Mouse (Mus musculus): ENCODE measurements at regions not wholly inside any gene's neighbourhood (a gene's known extent, or its start where the extent isn't known, plus 50 kb on each side); places are given as distances from the start of the nearest gene placed in this dataset.

GRCm38 (mm10) chr3:125271215-125271614 is 132.7 kb upstream of the Ndst4 start:
- no peaks in the 10 kb centered on the region for H3K79me3 ChIP-seq (ENCODE audit: low read depth)
- no peak for TF ChIP-seq FOSL1 (IDR thresholded peaks at IDR 0.05; ENCODE audit: insufficient read depth, low read length, poor library complexity, severe bottlenecking)
- no peak overlapping the region for H3K4me3 ChIP-seq (ENCODE audit: insufficient read depth, poor library complexity, severe bottlenecking)
- no peaks in the 10 kb centered on the region for H3K79me2 ChIP-seq (ENCODE audit: control insufficient read depth, insufficient read depth)
- H3K36me3 ChIP-seq (ENCODE audit: control insufficient read depth, insufficient read depth) = no peaks in the 10 kb centered on the region
- no peak overlapping the region for H3ac ChIP-seq (ENCODE audit: control insufficient read depth, insufficient read length, low read depth)
- no peaks in the 10 kb centered on the region for H3K27me3 ChIP-seq (ENCODE audit: control insufficient read depth, insufficient read depth, insufficient read length)

- H3K36me3 ChIP-seq (ENCODE audit: control insufficient read depth, insufficient read depth) = no peaks in the 10 kb centered on the region
- TF ChIP-seq CTCF (IDR thresholded peaks at IDR 0.05; ENCODE audit: control insufficient read depth, insufficient read depth, insufficient read length) (no peak), FOSL1 (IDR thresholded peaks at IDR 0.05; ENCODE audit: insufficient read depth, low read length, poor library complexity, severe bottlenecking) (no peak), MAX (IDR thresholded peaks at IDR 0.05) (no peak), USF1 (IDR thresholded peaks at IDR 0.05; ENCODE audit: low read depth) (no peak), MYOD1 (IDR thresholded peaks at IDR 0.05; ENCODE audit: control insufficient read depth, insufficient read length, low read depth) (no peak)
Observed at GRCm38 (mm10) chr3:125278605-125279004, 125.3 kb upstream of the Ndst4 start.

GRCm38 (mm10) chr3:125279007-125279406 is 124.9 kb upstream of the Ndst4 start:
- H3K36me3 ChIP-seq (ENCODE audit: control insufficient read depth, insufficient read depth) = no peaks in the 10 kb centered on the region
- H3K4me3 ChIP-seq (ENCODE audit: insufficient read depth, poor library complexity, severe bottlenecking) = no peak overlapping the region
- no peaks in the 10 kb centered on the region for H3K79me2 ChIP-seq (ENCODE audit: control insufficient read depth, insufficient read depth)
- H3ac ChIP-seq (ENCODE audit: control insufficient read depth, insufficient read length, low read depth) = no peak overlapping the region
- TF ChIP-seq CTCF (IDR thresholded peaks at IDR 0.05; ENCODE audit: control insufficient read depth, insufficient read depth, insufficient read length) (no peak), MAX (IDR thresholded peaks at IDR 0.05) (no peak), CEBPB (IDR thresholded peaks at IDR 0.05; ENCODE audit: low read depth) (no peak), FOSL1 (IDR thresholded peaks at IDR 0.05; ENCODE audit: insufficient read depth, low read length, poor library complexity, severe bottlenecking) (no peak), MYOD1 (IDR thresholded peaks at IDR 0.05; ENCODE audit: control insufficient read depth, insufficient read length, low read depth) (no peak), MYOG (IDR thresholded peaks at IDR 0.05; ENCODE audit: control insufficient read depth, extremely low read depth, insufficient read length) (no peak), USF1 (IDR thresholded peaks at IDR 0.05; ENCODE audit: low read depth) (no peak)
- H3K79me3 ChIP-seq (ENCODE audit: low read depth) = no peaks in the 10 kb centered on the region
- no peaks in the 10 kb centered on the region for H3K27me3 ChIP-seq (ENCODE audit: control insufficient read depth, insufficient read depth, insufficient read length)

More at GRCm38 (mm10) chr3:125278605-125279004, 125.3 kb upstream of the Ndst4 start:
- no peaks in the 10 kb centered on the region for H3K79me2 ChIP-seq (ENCODE audit: control insufficient read depth, insufficient read depth)
- H3K4me3 ChIP-seq (ENCODE audit: insufficient read depth, poor library complexity, severe bottlenecking) = no peak overlapping the region
- H3K79me3 ChIP-seq (ENCODE audit: low read depth) = no peaks in the 10 kb centered on the region
- no peaks in the 10 kb centered on the region for H3K27me3 ChIP-seq (ENCODE audit: control insufficient read depth, insufficient read depth, insufficient read length)
- no peak overlapping the region for H3ac ChIP-seq (ENCODE audit: control insufficient read depth, insufficient read length, low read depth)

- no peak overlapping the region for H3ac ChIP-seq (ENCODE audit: control insufficient read depth, insufficient read length, low read depth)
- H3K79me2 ChIP-seq (ENCODE audit: control insufficient read depth, insufficient read depth) = no peaks in the 10 kb centered on the region
- no peaks in the 10 kb centered on the region for H3K79me3 ChIP-seq (ENCODE audit: low read depth)
- H3K27me3 ChIP-seq (ENCODE audit: control insufficient read depth, insufficient read depth, insufficient read length) = no peaks in the 10 kb centered on the region
- TF ChIP-seq MYOD1 (IDR thresholded peaks at IDR 0.05; ENCODE audit: control insufficient read depth, insufficient read length, low read depth) (no peak), USF1 (IDR thresholded peaks at IDR 0.05; ENCODE audit: low read depth) (no peak), MAX (IDR thresholded peaks at IDR 0.05) (no peak), CEBPB (IDR thresholded peaks at IDR 0.05; ENCODE audit: low read depth) (no peak), CTCF (IDR thresholded peaks at IDR 0.05; ENCODE audit: control insufficient read depth, insufficient read depth, insufficient read length) (no peak), FOSL1 (IDR thresholded peaks at IDR 0.05; ENCODE audit: insufficient read depth, low read length, poor library complexity, severe bottlenecking) (no peak), MYOG (IDR thresholded peaks at IDR 0.05; ENCODE audit: control insufficient read depth, extremely low read depth, insufficient read length) (no peak)
- H3K36me3 ChIP-seq (ENCODE audit: control insufficient read depth, insufficient read depth) = no peaks in the 10 kb centered on the region
- H3K4me3 ChIP-seq (ENCODE audit: insufficient read depth, poor library complexity, severe bottlenecking) = no peak overlapping the region
Observed at GRCm38 (mm10) chr3:125279610-125280009, 124.3 kb upstream of the Ndst4 start.

GRCm38 (mm10) chr3:125288598-125288997 is 115.3 kb upstream of the Ndst4 start:
- no peaks in the 10 kb centered on the region for H3K79me2 ChIP-seq (ENCODE audit: control insufficient read depth, insufficient read depth)
- no peaks in the 10 kb centered on the region for H3K79me3 ChIP-seq (ENCODE audit: low read depth)
- H3K27me3 ChIP-seq (ENCODE audit: control insufficient read depth, insufficient read depth, insufficient read length) = no peaks in the 10 kb centered on the region
- H3K36me3 ChIP-seq (ENCODE audit: control insufficient read depth, insufficient read depth) = no peaks in the 10 kb centered on the region
- TF ChIP-seq CEBPB (IDR thresholded peaks at IDR 0.05; ENCODE audit: low read depth) (no peak), MYOD1 (IDR thresholded peaks at IDR 0.05; ENCODE audit: control insufficient read depth, insufficient read length, low read depth) (no peak), USF1 (IDR thresholded peaks at IDR 0.05; ENCODE audit: low read depth) (no peak), MYOG (IDR thresholded peaks at IDR 0.05; ENCODE audit: control insufficient read depth, extremely low read depth, insufficient read length) (no peak), CTCF (IDR thresholded peaks at IDR 0.05; ENCODE audit: control insufficient read depth, insufficient read depth, insufficient read length) (no peak), FOSL1 (IDR thresholded peaks at IDR 0.05; ENCODE audit: insufficient read depth, low read length, poor library complexity, severe bottlenecking) (no peak), MAX (IDR thresholded peaks at IDR 0.05) (no peak)
- no peak overlapping the region for H3ac ChIP-seq (ENCODE audit: control insufficient read depth, insufficient read length, low read depth)
- no peak overlapping the region for H3K4me3 ChIP-seq (ENCODE audit: insufficient read depth, poor library complexity, severe bottlenecking)

- H3K4me3 ChIP-seq (ENCODE audit: insufficient read depth, poor library complexity, severe bottlenecking) = no peak overlapping the region
- H3K79me3 ChIP-seq (ENCODE audit: low read depth) = no peaks in the 10 kb centered on the region
- no peaks in the 10 kb centered on the region for H3K79me2 ChIP-seq (ENCODE audit: control insufficient read depth, insufficient read depth)
- H3ac ChIP-seq (ENCODE audit: control insufficient read depth, insufficient read length, low read depth) = no peak overlapping the region
- no peaks in the 10 kb centered on the region for H3K27me3 ChIP-seq (ENCODE audit: control insufficient read depth, insufficient read depth, insufficient read length)
- H3K36me3 ChIP-seq (ENCODE audit: control insufficient read depth, insufficient read depth) = no peaks in the 10 kb centered on the region
- TF ChIP-seq CTCF (IDR thresholded peaks at IDR 0.05; ENCODE audit: control insufficient read depth, insufficient read depth, insufficient read length) = no peak
Observed at GRCm38 (mm10) chr3:125289355-125289933, 114.4 kb upstream of the Ndst4 start.

Measured in C2C12 (cell line).